Mouse (Mus musculus) E14TG2a.4 (cell line): Measurements from ENCODE around the gene Cds1.

Experiments
- H3K27me3 ChIP-seq: 2 replicates; pipeline ENCODE4 v1.6.1; 2014; ENCODE audit warnings: low read length, control low read depth; ENCODE audit not compliant: insufficient read depth
- H3K36me3 ChIP-seq: 2 replicates; pipeline ENCODE4 v1.6.1; 2014; ENCODE audit warnings: low read length, control low read depth; ENCODE audit not compliant: insufficient read depth
- H3K4me1 ChIP-seq: replicated peaks from 2 replicates; pipeline ENCODE4 v1.6.1; 2014; ENCODE audit warnings: low read depth, low read length, control low read depth
- H3K4me3 ChIP-seq: replicated peaks from 2 replicates; pipeline ENCODE4 v1.5.1; 2014; ENCODE audit warnings: mild to moderate bottlenecking, low read length
- H3K9me3 ChIP-seq: 2 replicates; pipeline ENCODE4 v1.6.1; 2014; ENCODE audit warnings: low read length, control low read depth
- CTCF ChIP-seq: conservative IDR thresholded peaks from 2 replicates; pipeline ENCODE4 v1.5.1; 2014; ENCODE audit warnings: low read length
- NANOG ChIP-seq: IDR thresholded peaks from 2 replicates; pipeline ENCODE4 v1.6.1; 2014; ENCODE audit warnings: borderline replicate concordance, low read length, mixed read lengths
- POU5F1 ChIP-seq: IDR thresholded peaks from 2 replicates; pipeline ENCODE4 v1.6.1; 2014; ENCODE audit warnings: low read length, borderline replicate concordance

The Cds1 gene

GRCm38 (mm10) chr5:101766248-101766647 is 1.3 kb downstream of the Cds1 start:
- TF ChIP-seq POU5F1 (no peak), NANOG (no peak), CTCF (no peak)
- peaks cover 42% of the 10 kb centered on the region for H3K27me3 ChIP-seq
- H3K9me3 ChIP-seq: no peaks in the 10 kb centered on the region
- no peaks in the 10 kb centered on the region for H3K36me3 ChIP-seq
- H3K4me3 ChIP-seq: peak overlapping the region; percentile 87; the same call in 1 of the 2 replicates
- H3K4me1 ChIP-seq: peaks cover 65% of the 10 kb centered on the region

- H3K36me3 ChIP-seq: no peaks in the 10 kb centered on the region
- no peaks in the 10 kb centered on the region for H3K9me3 ChIP-seq
- peaks cover 42% of the 10 kb centered on the region for H3K27me3 ChIP-seq
- peaks cover 65% of the 10 kb centered on the region for H3K4me1 ChIP-seq
- TF ChIP-seq POU5F1 (no peak), CTCF (no peak), NANOG (no peak)
- H3K4me3 ChIP-seq: peak overlapping the region; percentile 29; the same call in 1 of the 2 replicates
These were observed 2.2 kb downstream of the Cds1 start for GRCm38 (mm10) chr5:101767086-101767485.

- H3K9me3 ChIP-seq: no peaks in the 10 kb centered on the region
- peaks cover 65% of the 10 kb centered on the region for H3K4me1 ChIP-seq
- no peak overlapping the region for H3K4me3 ChIP-seq
- H3K36me3 ChIP-seq: no peaks in the 10 kb centered on the region
- TF ChIP-seq NANOG: no peak; the same call in 1 of the 2 replicates
- no peak for TF ChIP-seq CTCF
- TF ChIP-seq POU5F1: no peak
- H3K27me3 ChIP-seq: peaks cover 42% of the 10 kb centered on the region
These were observed 2.6 kb downstream of the Cds1 start for GRCm38 (mm10) chr5:101767486-101767885.

- TF ChIP-seq NANOG (no peak), POU5F1 (no peak), CTCF (no peak)
- Histone ChIP-seq H3K9me3 (no peaks in the 10 kb centered on the region), H3K4me3 (no peak overlapping the region), H3K27me3 (peaks cover 37% of the 10 kb centered on the region), H3K36me3 (no peaks in the 10 kb centered on the region), H3K4me1 (peaks cover 56% of the 10 kb centered on the region)
These were observed 3.6 kb downstream of the Cds1 start for GRCm38 (mm10) chr5:101768558-101768957.

- Histone ChIP-seq H3K27me3 (peaks cover 10% of the 10 kb centered on the region; the same call in 1 of the 2 replicates), H3K36me3 (no peaks in the 10 kb centered on the region), H3K4me1 (peaks cover 25% of the 10 kb centered on the region), H3K4me3 (no peak overlapping the region), H3K9me3 (no peaks in the 10 kb centered on the region)
- TF ChIP-seq NANOG (no peak), CTCF (no peak), POU5F1 (no peak)
These were observed 7.7 kb downstream of the Cds1 start for GRCm38 (mm10) chr5:101772621-101773020.

- TF ChIP-seq CTCF (no peak), NANOG (no peak), POU5F1 (no peak)
- Histone ChIP-seq H3K9me3 (no peaks in the 10 kb centered on the region), H3K4me1 (peaks cover 12% of the 10 kb centered on the region), H3K4me3 (no peak overlapping the region), H3K36me3 (no peaks in the 10 kb centered on the region), H3K27me3 (no peaks in the 10 kb centered on the region)
These were observed 10.3 kb downstream of the Cds1 start for GRCm38 (mm10) chr5:101775262-101775661.

- Histone ChIP-seq H3K4me1 (peaks cover 12% of the 10 kb centered on the region), H3K9me3 (no peaks in the 10 kb centered on the region), H3K4me3 (no peak overlapping the region), H3K27me3 (no peaks in the 10 kb centered on the region), H3K36me3 (no peaks in the 10 kb centered on the region)
- TF ChIP-seq POU5F1: no peak
- TF ChIP-seq CTCF: no peak
- no peak for TF ChIP-seq NANOG
These were observed 11.6 kb downstream of the Cds1 start for GRCm38 (mm10) chr5:101776528-101776927.

- Histone ChIP-seq H3K36me3 (no peaks in the 10 kb centered on the region; the same call in 1 of the 2 replicates), H3K9me3 (no peaks in the 10 kb centered on the region), H3K4me1 (peaks cover 19% of the 10 kb centered on the region), H3K27me3 (no peaks in the 10 kb centered on the region), H3K4me3 (no peak overlapping the region)
- TF ChIP-seq NANOG (no peak), CTCF (no peak), POU5F1 (no peak)
These were observed 14.5 kb downstream of the Cds1 start for GRCm38 (mm10) chr5:101779376-101779863.

GRCm38 (mm10) chr5:101780918-101781317 is 16.0 kb downstream of the Cds1 start:
- TF ChIP-seq NANOG (no peak), POU5F1 (no peak), CTCF (no peak)
- no peak overlapping the region for H3K4me3 ChIP-seq
- peaks cover 23% of the 10 kb centered on the region for H3K4me1 ChIP-seq
- H3K9me3 ChIP-seq: no peaks in the 10 kb centered on the region
- no peaks in the 10 kb centered on the region; the same call in 1 of the 2 replicates for H3K36me3 ChIP-seq
- H3K27me3 ChIP-seq: no peaks in the 10 kb centered on the region

GRCm38 (mm10) chr5:101784328-101784727 is 19.4 kb downstream of the Cds1 start:
- peaks cover 21% of the 10 kb centered on the region for H3K4me1 ChIP-seq
- no peaks in the 10 kb centered on the region for H3K27me3 ChIP-seq
- no peak overlapping the region for H3K4me3 ChIP-seq
- no peak for TF ChIP-seq CTCF
- TF ChIP-seq POU5F1: no peak
- TF ChIP-seq NANOG: no peak
- H3K36me3 ChIP-seq: no peaks in the 10 kb centered on the region; the same call in 1 of the 2 replicates
- H3K9me3 ChIP-seq: no peaks in the 10 kb centered on the region
